Mouse (Mus musculus) lung, adult 10 weeks (tissue): ENCODE measurements around the gene Zfp444. TPM values are rescaled to one million over a fixed set of nuclear protein-coding genes. Genes with fewer than 3 reads are reported as not detected.

Experiments used
- polyA plus RNA-seq: library from polyadenylated mRNA; stranded (reverse); fragments of 350-450 nt; fragmentation: Illumina TruSeq; extraction: RNeasy Lipid Tissue Mini Kit (QIAGEN cat#74804); gene quantifications from one replicate; pipeline ENCODE4 v1.2.3, GENCODE M21; 2014; ENCODE audit warnings: low read depth, low replicate concordance; ENCODE audit not compliant: insufficient read depth

The Zfp444 gene
- polyA plus RNA-seq, result 15.7 TPM

GRCm38 (mm10) chr7:6172006-6172649 lies at the start of gene Zfp444:
Gene Zfp444 (plus strand): TSS chr7:6172226.

DNA sequence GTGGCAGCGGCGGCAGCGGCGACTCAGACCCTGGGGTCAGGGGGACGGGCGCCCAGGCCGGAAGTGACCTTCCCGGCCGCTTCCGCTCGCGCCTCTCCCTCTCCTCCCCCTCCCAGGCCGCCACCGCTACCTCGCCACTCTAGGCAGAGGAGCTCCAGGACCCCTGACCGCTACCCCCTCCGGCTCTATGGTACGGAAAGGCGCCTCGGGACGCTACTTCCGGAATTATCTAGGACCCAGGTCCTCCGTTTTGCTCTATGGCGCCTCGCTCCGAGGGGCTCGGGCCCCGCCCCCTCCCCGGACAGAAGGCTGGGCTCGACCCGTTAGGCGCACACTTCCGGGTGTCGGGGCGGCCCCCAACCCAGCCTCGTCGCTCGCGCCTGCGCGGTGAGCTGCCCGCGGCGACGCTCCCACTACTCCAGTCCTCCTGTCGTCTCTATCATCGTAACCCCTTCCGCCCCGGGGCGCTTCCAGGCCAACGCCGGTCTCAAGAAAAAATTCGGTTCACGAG lies 16.1 kb upstream of the Zfp444 start, which contains the start of gene Zfp787:
TSS of gene Zfp787 (minus strand) at position 97 of the 511 bp plus-strand sequence.

DNA sequence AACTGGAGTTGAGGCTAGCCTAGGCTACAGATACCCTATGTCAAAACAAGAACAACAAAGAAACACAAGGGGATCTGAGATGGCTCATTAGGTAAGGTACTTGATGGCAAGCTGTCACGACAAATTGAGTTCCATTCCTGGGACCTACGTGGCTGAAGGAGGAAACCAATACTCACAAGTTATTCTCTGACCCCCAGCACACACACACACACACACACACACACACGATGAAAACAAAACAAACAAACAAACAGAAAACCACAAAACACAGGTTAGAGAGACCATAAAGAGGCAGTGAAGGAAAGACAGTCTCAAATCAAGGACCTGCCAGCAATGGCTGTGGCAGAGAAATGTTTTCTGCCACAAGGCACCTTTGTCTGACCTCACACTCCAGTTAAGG lies 24.8 kb downstream of the Zfp444 start, which contains the start of gene Galp:
TSS of gene Galp (plus strand) at position 301 of the 400 bp plus-strand sequence.

GRCm38 (mm10) chr7:6221978-6222377 lies 50.0 kb downstream of the Zfp444 start, which contains the start of gene Zscan5b:
Gene Zscan5b (plus strand): TSS chr7:6222278.

Other genes starting within 250 kb of the Zfp444 start
- gene Vmn1r65, start 161.2 kb upstream of the Zfp444 start, polyA plus RNA-seq, result not detected
- gene Nlrp4c, start 127.1 kb upstream of the Zfp444 start, polyA plus RNA-seq, result not detected
- 20.2 TPM for gene Zfp787, start 16.2 kb upstream of the Zfp444 start, polyA plus RNA-seq
- gene Galp, start 24.9 kb downstream of the Zfp444 start, polyA plus RNA-seq, result not detected
- not detected for gene Zscan5b, start 50.1 kb downstream of the Zfp444 start, polyA plus RNA-seq
- gene Epp13, start 80.5 kb downstream of the Zfp444 start, polyA plus RNA-seq, result not detected
- gene Zfp667, start 114.4 kb downstream of the Zfp444 start, polyA plus RNA-seq, result 2.2 TPM
- 1.8 TPM for gene Zfp583, start 159.1 kb downstream of the Zfp444 start, polyA plus RNA-seq
- 0.27 TPM for gene Gm3854, start 171.5 kb downstream of the Zfp444 start, polyA plus RNA-seq
- gene Zfp78, start 191.1 kb downstream of the Zfp444 start, polyA plus RNA-seq, result 1.1 TPM
- gene Zfp28, start 211.1 kb downstream of the Zfp444 start, polyA plus RNA-seq, result 2.1 TPM
- not detected for gene Smim17, start 226.5 kb downstream of the Zfp444 start, polyA plus RNA-seq
- gene Gm20715, start 238.1 kb downstream of the Zfp444 start, polyA plus RNA-seq, result not detected